Mouse (Mus musculus) liver (tissue): ENCODE data around the gene Chrna9.
"Not testable (repeated sequence)": the region's sequence is repeated elsewhere in the genome, so short reads cannot be mapped to it uniquely, and the experiment has no call there.

ENCODE experiments used
- DNase-seq: peaks from one replicate; pipeline ENCODE4 v3.0.0-alpha.2; 2020; ENCODE audit warnings: mixed read lengths

Gene Chrna9

DNA sequence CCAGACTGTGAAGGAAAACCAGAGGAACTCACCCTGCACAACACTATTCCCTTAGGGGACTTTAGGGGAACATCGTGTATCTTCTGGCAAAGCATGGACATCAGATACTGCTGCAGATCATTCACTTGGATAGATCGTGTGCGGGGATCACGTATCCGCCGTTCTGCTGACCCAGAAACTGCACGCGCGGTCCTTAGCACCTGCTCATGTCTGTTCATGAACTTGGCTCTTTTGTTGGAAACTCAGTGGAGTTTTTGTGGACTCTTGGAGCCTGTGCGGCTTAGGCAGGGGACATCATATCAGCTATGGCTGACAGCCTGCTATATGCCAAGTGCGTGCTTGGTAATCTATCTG, 25.9 kb downstream of the Chrna9 start:
- no peak for DNase-seq

DNA sequence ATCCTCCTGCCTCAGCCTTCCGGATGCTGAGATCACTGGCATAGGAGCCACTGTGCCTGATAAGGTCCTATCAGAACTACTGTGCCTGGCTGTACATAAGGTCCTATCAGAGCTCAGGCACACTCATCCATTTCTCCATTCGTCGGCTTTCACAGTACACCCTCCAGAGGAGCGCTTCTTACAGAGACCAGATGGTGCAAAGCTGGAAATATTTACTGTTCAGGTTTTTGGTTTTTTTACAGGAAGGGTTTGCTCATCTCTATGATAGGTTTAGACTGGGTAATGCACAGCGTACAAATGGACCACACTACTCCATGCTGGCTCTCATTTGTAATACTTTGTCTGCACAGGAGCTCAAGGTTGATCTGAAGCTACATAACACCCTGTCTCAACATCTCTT, 28.6 kb downstream of the Chrna9 start:
- DNase-seq: no peak

DNA sequence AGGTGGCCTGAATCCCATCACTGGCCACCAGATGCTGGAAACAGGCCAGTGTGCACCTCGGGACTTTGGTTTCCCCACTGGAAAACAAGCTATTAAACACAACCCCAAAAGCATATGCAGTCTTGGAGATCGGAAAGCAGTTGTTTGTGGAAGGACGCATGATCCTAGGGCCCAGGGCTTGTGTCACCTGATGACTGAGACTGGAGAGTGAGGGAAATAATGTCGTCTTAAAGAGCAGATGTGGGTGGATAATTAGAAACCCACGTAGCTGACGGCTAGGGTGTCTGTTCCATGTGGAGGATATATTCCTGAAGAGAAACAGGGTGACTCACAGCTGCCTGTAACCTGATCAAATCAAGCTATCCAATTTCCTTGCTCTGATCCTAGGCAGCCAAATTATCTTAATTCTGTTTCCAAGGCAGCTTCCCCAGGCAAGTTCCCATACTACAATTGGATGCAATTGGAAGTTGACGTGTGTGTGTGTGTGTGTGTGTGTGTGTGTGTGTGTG, 31.1 kb downstream of the Chrna9 start:
- DNase-seq: no peak

DNA sequence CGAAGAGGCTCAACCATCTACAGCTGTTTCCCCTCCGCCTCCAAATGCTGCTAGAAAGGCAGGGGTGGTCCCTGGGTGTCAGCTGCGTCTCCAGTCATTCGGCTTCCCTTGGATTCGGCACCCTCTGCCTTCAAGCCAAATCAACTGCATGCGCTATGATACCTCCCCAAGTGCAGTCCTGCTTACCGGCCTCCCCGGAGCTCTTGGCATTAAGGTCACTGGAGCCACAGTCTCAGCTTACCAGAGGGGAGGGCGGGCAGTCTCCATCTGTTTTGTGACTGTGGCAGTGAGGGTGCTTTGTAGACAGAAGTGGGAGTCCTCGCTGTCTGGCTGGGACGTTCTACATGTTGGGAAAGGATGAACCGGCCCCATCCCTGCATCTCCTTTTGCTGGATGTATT, 32.4 kb downstream of the Chrna9 start:
- no peak for DNase-seq

DNA sequence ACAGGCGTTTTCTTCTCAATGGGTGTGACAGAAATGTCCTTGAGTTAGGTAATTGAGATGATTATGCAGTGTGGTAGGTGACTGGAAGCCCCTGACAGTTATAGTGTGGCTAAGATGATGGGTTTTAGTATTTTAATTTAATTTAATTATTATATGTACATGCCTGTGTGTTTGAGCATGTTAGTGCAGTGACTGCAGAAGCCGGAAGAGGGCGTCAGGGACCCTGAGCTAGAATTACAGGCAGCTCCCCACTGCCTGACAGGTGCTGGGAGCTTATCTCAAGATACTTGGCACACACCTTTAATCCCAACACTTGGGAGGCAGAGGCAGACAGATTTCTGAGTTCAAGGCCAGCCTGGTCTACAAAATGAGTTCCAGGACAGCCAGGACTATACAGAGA, 33.3 kb downstream of the Chrna9 start:
- no peak for DNase-seq

DNA sequence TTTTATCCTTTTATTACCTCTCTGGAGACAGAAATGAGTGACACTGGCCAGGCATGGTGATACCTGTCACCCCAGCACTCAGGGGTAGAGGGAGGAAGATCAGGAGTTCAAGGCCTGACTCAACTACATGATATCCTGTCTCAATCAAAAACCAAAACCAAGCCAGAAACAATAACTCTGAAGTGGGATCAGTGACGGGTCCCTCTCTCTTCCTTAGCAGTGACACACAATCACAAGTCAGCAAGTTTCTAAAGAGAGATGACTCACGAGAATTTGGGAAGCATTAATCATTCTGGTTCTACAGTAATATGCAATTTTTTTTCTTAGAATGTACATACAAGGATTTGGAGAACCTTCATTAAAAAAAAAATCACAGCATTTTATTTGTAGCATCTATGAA, 38.5 kb downstream of the Chrna9 start:
- DNase-seq: no peak

DNA sequence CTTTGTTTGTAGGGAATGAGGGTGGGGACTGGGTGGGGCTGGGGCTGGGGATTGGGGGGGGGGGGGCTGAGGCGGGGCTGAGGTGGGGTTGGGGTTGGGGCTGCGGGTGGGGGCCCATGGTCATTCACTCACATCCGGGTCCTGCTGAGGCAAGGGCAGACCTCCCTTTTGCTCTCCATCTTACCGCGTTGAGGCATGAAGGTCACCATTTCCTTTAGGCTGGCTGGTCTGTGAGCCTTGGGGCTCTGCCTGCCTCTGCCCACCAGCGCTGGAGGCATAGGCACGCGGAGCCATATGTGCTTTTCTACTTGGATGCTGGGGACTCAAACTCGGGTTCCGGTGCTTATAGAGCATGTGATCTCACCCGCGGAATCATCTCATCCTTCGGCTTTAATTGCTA, 41.0 kb downstream of the Chrna9 start:
- no peak for DNase-seq

DNA sequence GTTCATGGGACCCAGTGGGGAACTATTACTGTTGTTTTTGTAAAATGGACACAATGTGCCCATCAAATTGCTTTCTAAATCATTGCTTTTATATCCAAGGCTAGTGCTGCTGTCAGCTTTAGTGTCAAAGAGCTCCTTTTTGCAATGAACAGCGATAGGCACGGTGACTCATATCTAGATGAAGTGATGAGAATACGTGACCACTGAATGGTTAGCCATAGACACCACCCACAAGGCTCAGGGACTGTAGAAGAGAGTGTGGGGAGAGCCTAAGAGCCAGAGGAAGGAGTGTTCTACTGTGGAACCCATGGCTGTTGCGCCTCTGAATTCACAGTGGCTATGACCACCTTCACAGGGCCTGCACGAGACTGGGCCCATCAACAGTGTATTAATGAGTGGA, 51.7 kb downstream of the Chrna9 start:
- no peak for DNase-seq

DNA sequence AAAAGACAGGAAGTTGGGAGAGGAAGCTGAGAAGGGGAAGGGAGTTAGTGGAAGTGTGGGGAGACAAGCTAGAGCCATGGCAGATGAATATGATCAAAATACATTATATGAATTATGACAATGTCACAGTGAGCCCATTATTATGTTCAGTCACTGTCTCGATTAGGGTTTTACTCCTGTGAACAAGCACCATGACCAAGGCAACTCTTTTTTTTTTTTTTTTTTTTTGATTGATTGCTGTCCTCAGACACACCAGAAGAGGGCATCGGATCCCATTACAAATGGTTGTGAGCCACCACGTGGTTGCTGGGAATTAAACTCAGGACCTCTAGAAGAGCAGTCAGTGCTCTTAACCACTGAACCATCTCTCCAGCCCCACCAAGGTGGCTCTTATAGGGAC, 52.3 kb downstream of the Chrna9 start:
- DNase-seq: not testable (repeated sequence)

DNA sequence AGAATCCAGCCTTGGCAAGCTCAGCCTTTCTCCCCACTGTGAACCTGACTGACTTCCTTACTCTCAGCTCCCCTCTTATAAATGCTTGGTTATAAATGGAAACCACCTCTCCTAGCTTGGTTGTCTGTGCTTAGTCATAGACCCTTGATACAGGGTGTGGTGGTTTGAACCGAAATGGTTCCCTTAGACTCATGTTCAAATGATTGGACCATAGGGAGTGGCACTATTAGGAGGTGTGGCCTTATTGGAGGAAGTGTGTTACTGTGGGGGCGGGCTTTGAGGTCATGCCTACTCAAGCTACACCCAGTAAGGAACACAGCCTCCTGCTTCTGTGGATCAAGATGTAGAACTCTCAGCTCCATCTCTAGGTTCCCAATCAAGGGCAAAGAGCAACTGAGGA, 56.5 kb downstream of the Chrna9 start:
- DNase-seq: no peak

DNA sequence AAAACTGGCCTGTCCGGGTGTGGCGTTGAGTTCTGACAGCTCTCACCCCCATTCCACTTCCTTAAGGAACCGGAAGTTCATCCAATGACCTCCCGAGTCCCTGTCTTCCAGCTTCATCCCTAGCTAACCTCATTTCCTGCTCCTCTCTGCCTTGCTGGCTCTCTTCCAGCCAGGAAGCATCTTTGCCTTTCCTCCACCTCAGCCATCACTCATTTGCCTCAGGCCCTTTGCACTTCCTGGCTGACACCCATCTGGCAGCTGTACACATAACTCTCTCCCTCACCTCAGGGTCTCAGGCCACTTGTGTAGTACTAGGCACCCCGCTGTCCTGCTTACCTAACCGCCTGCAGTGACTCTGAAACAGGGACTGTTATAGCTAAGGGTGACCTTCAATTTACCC, 59.9 kb downstream of the Chrna9 start:
- no peak for DNase-seq

DNA sequence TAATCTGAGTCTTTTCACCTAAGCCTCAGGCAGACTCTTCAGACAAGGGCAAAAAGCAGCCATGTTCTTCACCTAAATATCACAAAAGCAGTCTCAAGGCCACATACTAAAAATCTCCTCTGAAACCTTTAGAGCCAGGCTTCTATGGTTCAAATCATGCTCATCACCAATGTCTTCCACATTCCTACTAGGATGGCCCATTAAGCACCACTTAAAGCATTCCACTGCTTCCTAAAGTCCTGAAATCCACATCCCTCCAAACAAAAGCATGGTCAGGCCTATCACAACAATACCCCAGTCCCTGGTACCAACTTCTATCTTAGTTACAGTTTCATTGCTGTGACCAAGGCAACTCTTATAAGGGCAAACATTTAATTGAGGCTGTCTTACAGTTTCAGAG, 63.1 kb downstream of the Chrna9 start:
- no peak for DNase-seq

DNA sequence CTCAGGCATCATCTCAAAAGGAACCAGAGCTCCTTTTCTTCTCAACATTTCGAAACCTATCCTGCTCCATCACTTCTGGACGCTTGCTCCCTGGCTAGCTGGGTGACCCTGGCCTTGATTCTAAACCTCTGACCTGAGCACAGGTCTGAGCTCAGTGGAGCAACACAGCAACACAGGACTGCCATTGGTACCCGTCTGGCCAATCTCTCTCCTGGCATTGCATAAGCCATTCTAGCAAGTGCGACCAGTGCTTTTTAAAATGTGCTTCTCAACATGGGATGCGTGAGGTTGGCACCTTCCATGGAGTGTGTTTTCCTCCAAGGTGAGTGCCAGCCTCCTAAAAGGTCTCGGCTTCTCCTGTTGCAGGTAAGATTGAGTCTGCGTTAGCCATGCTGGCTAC, 64.4 kb downstream of the Chrna9 start:
- no peak for DNase-seq

DNA sequence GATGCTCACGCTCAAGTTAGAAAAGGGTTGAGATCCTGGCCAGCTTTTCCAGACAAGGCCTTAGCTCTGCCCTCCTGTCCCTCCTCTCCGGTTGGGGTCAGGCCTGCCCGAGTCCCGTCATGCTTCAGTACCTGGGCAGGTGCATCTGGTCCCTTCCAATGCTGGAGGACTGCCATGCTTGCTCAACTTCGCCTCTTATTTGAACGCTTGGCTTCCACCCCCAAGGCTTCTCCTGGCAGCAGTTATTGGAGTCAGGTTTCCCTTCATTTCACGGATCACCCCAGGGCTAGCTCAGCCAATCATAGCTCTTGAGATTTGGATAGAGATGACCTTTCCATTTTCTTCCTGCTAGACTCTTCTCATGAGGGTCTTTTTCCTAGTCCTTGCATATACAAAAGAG, 65.4 kb downstream of the Chrna9 start:
- DNase-seq: no peak

DNA sequence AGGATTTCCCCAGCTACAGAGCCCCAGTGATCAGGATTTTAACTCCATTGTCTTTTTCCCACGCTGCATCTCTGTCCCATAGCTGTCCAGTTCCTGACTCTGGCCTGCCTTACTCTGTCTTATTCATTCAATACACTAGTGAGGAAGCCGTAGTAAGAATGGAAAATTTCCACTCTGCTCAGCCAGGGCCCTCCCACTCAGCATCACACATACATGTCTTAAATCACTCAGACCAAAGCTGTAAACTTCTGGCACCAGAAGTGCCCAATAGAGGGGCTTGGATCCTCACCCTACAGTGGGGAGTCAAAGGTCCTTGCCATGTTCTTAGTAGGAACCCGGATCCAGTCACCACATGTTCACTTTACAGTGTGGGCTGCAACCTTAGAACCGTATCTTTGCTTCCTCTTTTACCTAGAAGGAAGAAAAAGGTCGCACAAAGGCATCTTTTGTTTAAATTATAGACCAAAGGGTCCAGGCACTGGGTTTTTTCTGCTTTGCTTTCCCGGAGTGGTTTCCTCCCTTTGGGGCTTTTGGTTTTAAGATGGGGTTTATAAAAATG, 65.9 kb downstream of the Chrna9 start:
- no peak for DNase-seq

DNA sequence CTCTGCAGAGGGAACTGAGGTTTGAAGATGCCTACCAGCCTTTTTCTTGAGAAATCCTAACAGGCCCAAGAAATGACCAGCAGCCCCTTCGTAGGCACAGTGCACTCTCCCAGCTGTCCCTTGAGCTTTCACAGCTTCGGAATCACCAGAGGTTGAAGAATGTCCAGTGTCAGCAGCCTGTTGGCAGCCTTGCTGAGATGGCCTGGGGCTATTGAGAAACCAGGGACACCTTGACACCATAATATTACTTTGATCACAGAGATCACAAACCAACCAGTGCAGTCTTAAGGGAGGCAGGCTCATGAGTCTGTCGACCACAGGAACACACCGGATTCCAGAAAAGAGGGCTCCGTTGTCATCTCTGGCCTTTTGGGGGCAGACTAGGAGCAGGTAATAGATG, 66.5 kb downstream of the Chrna9 start:
- no peak for DNase-seq

DNA sequence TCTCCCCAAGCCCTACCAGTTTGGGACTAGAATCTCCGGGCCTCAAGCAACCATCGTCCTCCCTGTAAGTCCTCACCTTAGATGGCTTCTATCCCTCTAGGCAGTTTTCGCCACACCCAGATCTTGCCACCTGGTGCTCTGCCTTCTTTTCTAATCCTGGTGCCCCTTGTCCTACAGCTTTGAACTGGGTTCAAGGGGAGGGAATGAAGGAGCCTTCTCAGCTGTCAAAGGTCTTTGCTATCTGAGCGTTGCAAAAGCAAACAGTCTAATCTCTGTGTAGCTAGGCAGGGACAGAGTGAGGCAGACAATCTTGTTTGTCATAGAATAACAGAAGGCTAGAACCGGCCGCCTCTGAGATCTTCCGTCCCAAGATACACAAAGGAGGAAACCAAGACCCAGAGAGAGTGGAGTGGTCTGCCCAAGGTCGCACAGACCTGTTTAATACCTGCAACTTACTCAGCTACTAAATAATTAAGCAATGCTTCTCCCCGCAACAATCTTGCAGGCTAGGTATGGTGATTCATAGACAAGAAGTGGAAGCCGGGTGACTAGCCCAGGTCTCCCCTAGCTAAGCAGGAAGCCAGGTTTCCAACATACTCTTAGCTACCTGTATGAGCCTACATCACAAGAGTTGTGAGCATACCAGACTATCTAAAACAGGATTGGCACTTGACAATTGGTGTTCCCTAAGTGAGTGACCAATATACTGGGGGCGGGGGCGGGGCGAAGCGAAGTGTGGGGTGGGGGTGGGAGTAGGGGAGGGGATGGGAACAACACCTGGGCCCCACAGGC, 69.6 kb downstream of the Chrna9 start, which contains the start of gene 9130230L23Rik:
Gene 9130230L23Rik, minus strand, starts transcription at position 152 of the 792 bp plus-strand sequence.
- no peak for DNase-seq

DNA sequence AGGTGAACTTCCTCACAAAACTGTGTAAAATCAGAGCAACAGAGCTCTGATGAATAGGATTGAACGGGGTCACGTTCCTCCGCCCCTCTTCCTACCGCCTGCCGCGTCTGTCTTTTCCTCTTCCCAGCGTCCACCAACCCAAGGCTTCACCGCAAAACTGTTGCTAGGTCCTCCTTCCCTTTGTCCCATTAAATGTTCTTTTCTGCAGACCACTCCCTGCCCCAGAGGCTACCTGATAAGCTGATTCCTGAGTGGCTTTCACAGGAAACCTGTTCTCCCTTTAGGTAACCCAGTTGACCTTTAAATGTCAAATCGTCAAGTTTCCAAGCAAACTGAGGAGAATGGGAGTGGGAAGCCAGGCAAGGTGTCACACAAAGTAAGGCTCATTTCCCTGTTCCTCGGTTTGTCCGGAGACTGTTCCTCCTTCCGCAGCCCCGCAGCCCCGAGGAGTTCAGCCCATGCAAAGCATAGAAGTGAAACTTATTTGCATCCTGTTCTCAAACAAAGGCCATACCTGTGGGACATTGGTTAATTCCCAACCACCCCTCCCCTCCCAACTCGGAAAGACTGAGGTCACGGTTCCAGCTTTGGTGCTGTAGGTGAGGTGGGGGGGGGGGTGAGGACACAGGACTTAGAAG, 70.4 kb downstream of the Chrna9 start:
- DNase-seq: no peak

DNA sequence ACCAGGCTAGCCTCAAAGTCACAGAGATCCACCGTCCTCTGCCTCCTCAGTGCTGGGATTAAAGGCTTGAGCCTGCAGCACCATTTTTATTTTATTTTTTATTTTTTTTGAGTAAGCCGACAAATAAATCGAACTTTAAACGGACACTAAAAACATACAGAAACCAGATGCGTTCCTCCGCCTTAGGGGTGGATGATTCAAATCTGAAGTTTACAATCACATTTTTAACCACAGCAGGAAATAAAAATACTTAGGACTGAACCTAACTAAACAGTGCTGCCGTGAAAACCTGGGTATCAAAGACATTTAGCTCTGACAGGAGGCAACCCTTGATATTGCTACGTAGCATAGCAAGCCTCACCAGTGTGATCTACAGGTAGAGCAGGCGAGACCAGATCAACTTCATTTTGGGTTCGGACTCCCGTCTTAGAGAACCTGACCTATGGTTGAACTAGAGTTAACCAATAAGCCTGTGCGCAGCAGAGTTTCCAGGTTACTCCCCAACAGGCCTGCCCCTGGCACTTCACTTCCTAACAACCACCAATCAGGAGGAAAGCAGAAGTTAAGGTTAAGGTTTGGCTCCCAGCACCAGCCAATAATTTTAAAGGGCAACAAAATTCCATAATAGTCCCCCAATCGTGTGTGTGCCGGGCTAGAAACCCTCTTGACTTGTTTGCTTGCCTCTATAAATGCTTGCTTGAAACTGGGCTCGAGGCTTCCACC, 73.7 kb downstream of the Chrna9 start:
- DNase-seq: no peak

DNA sequence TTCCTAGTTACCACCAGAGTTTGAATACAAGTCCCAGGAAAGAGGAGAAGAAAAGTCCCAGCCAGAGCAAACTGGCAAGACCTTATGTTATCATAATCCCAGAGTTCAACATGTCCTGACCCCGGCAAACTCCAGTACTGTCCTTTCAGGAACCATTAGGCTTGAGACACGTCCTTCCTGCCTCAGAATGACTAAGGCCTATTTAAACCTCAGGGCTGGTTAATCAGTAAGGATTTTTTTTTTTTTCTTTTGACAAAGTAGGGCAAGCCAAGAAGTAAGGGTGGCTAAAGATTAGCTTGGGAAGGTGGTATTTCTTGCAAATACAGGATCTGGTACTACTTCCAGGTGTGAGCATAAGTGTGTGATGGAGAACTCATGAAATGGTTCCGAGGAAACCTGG, 79.3 kb downstream of the Chrna9 start:
- DNase-seq: no peak

DNA sequence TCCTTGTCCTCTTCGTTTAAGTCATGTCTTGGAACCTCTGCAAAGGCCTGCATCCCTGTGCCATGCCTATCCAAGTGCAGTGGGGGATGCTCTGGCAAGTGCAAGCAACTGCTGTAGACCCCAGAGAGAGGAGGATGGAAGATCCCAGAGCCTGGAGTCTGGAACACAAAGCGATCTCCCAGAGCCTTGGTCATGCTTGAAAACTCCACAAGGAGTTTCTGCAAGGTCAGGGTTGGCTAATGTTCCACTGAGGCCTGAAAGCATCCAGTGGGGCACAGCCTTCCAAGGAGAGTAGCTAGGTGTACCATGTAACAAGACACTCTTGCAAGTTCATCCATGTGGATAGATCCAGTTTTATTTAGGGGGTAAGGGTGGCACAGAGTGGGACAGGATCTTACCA, 79.7 kb downstream of the Chrna9 start:
- no peak for DNase-seq

DNA sequence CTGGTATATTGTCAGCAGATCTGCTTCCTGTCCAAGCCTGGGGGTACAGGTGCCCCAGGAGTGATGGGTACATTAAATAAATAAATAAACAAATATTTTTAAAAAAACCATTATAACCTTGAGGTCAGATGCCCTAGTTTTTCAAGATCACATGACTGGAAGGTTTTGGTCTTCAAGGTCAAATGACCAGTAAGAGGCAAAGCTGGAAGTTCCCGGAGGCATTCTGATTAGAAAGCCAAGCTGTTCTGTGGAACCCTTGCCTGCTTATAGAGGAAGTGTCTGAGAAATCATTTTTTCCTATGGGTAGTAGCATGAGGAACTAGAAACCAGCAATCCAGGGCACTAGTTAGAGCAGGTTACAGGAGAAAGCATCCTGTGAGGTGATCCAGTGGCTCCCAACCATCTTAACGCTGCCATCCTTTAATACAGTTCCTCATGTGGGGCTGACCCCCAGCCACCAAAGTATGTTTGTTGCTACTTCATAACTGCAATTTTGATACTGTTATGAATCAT, 80.8 kb downstream of the Chrna9 start:
- DNase-seq: no peak

DNA sequence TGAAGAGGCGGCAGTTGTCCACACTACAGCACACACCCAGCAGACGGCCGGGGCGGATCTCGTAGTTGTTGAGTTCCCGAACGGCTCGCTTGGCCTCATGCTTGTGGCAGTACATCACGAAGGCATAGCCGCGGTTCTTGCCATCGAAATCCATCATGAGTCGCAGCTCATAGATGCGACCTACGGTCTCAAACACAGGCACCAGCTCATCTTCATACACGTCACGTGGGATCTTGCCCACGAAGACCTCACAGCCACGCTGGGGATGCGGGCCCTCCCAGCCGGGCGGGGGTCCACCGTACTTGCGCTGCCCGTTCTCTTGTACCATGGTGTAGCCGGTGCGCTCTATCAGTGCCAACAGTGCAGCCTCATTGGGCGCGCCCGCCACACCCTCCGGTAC, 92.1 kb downstream of the Chrna9 start:
- no peak for DNase-seq
